Mouse (Mus musculus) layer of hippocampus, adult 9-11 months (tissue): ENCODE measurements at regions not wholly inside any gene's neighbourhood (a gene's known extent, or its start where the extent isn't known, plus 50 kb on each side); places are given as distances from the start of the nearest gene placed in this dataset.

Source experiments
- DNase-seq: peaks from one replicate; pipeline ENCODE4 v3.0.0; 2022

- DNase-seq = no peak
These were observed 348.9 kb upstream of the Slc24a5 start for GRCm38 (mm10) chr2:124718985-124719384.

- no peak for DNase-seq
These were observed 348.0 kb upstream of the Slc24a5 start for GRCm38 (mm10) chr2:124719820-124720478.

- peak; percentile 53 for DNase-seq
These were observed 347.1 kb upstream of the Slc24a5 start for GRCm38 (mm10) chr2:124720593-124721445.

- no peak for DNase-seq
These were observed 343.8 kb upstream of the Slc24a5 start for GRCm38 (mm10) chr2:124724171-124724570.

- DNase-seq = no peak
These were observed 343.0 kb upstream of the Slc24a5 start for GRCm38 (mm10) chr2:124724827-124725480.

- peak; percentile 47 for DNase-seq
These were observed 339.9 kb upstream of the Slc24a5 start for GRCm38 (mm10) chr2:124727979-124728378.

- no peak for DNase-seq
These were observed 335.3 kb upstream of the Slc24a5 start for GRCm38 (mm10) chr2:124732593-124732992.

GRCm38 (mm10) chr2:124740848-124741247 is 327.1 kb upstream of the Slc24a5 start:
- DNase-seq = no peak

- DNase-seq = no peak
These were observed 325.0 kb upstream of the Slc24a5 start for GRCm38 (mm10) chr2:124742964-124743363.

GRCm38 (mm10) chr2:124745045-124745444 is 322.9 kb upstream of the Slc24a5 start:
- no peak for DNase-seq

GRCm38 (mm10) chr2:124747119-124747518 is 320.8 kb upstream of the Slc24a5 start:
- DNase-seq = peak; percentile 71

- peak; percentile 41 for DNase-seq
These were observed 320.3 kb upstream of the Slc24a5 start for GRCm38 (mm10) chr2:124747627-124748026.

GRCm38 (mm10) chr2:124751832-124752231 is 316.1 kb upstream of the Slc24a5 start:
- no peak for DNase-seq

- DNase-seq = no peak
These were observed 314.2 kb upstream of the Slc24a5 start for GRCm38 (mm10) chr2:124753717-124754116.

GRCm38 (mm10) chr2:124755244-124755643 is 312.7 kb upstream of the Slc24a5 start:
- DNase-seq = no peak

- no peak for DNase-seq
These were observed 308.9 kb upstream of the Slc24a5 start for GRCm38 (mm10) chr2:124758992-124759391.

- no peak for DNase-seq
These were observed 304.3 kb upstream of the Slc24a5 start for GRCm38 (mm10) chr2:124763650-124764049.

GRCm38 (mm10) chr2:124764186-124764910 is 303.6 kb upstream of the Slc24a5 start:
- no peak for DNase-seq

GRCm38 (mm10) chr2:124769267-124769967 is 298.5 kb upstream of the Slc24a5 start:
- DNase-seq = no peak

GRCm38 (mm10) chr2:124770028-124770427 is 297.9 kb upstream of the Slc24a5 start:
- DNase-seq = no peak

- no peak for DNase-seq
These were observed 295.7 kb upstream of the Slc24a5 start for GRCm38 (mm10) chr2:124772055-124772708.

GRCm38 (mm10) chr2:124775737-124776136 is 292.2 kb upstream of the Slc24a5 start:
- DNase-seq = peak; percentile 29
